In genomic region chr10:82875446-82875845, GRCm38 (mm10) we compare ENCODE assay signal across 13 mouse cellular contexts.
"Had no signal": no experiment of that assay in that cellular context is flagged by ENCODE, and none has a peak within 500 bp of the region (broad histone marks: within the 10 kb centered on the region; RNA-seq: fewer than 3 reads in every experiment).

No protein-coding gene starts in this region.

- H3K4me2 ChIP-seq: limb, embryonic 13.5 days; liver, embryonic 12.5 days; liver, embryonic 15.5 days; midbrain, embryonic 11.5 days had no signal

- H3K9me3 ChIP-seq: limb, embryonic 10.5 days; limb, embryonic 13.5 days; liver, embryonic 12.5 days; liver, embryonic 15.5 days had no signal

- H3K9ac ChIP-seq: limb, embryonic 13.5 days; liver, embryonic 12.5 days; liver, embryonic 15.5 days had no signal

- ATAC-seq: inflammation-experienced regulatory T-cells, adult 6 months had no signal

- DNase-seq: layer of hippocampus, adult 9-11 months; liver; lung, adult 18-20 months; right cerebral cortex, postnatal 25 days; thymus, adult 18-20 months had no signal

- H3K27ac ChIP-seq: kidney, postnatal 0 days; layer of hippocampus, adult 2 months; limb, embryonic 10.5 days; limb, embryonic 13.5 days; liver, embryonic 12.5 days; liver, embryonic 15.5 days had no signal

- H3K4me3 ChIP-seq: layer of hippocampus, adult 2 months; limb, embryonic 10.5 days; limb, embryonic 13.5 days; liver, embryonic 12.5 days; liver, embryonic 15.5 days had no signal

- H3K27me3 ChIP-seq: limb, embryonic 13.5 days; liver, embryonic 12.5 days; liver, embryonic 15.5 days had no signal
